Mouse (Mus musculus) liver, embryonic 14.5 days (tissue): ENCODE measurements around the gene Ppfibp1. TPM values are rescaled to one million over a fixed set of nuclear protein-coding genes. Genes with fewer than 3 reads are reported as not detected.

Experiments
- ATAC-seq: fragments of 200-750 bp; cut with Nextera tagmentation; 2 replicates; pipeline ENCODE4 v1.8.0; 2017; ENCODE audit warnings: moderate number of reproducible peaks, mild to moderate bottlenecking, moderate library complexity; ENCODE audit not compliant: insufficient read depth
- DNase-seq, 3 experiments: peaks; one replicate each; pipeline ENCODE4 v3.0.0-alpha.2; 2012 to 2013; ENCODE audit warnings: low read depth in 3 of 3, low spot score in 3 of 3
- H3K27ac ChIP-seq: fragments of 300-500 bp; sonication (generic); 2 replicates; pipeline ENCODE4 v1.5.1; 2014; ENCODE audit warnings: moderate library complexity, mild to moderate bottlenecking, control low read depth, inconsistent platforms
- H3K27me3 ChIP-seq: fragments of 300-500 bp; sonication (generic); 2 replicates; pipeline ENCODE4 v1.6.1; 2014; ENCODE audit warnings: mild to moderate bottlenecking, low read length, moderate library complexity; ENCODE audit not compliant: control insufficient read depth, insufficient read depth
- H3K36me3 ChIP-seq: fragments of 300-500 bp; sonication (generic); replicated peaks from 2 replicates; pipeline ENCODE4 v1.6.1; 2014; ENCODE audit warnings: low read depth; ENCODE audit not compliant: control insufficient read depth, insufficient read depth
- H3K4me1 ChIP-seq, 2 experiments: fragments of 200-500 bp in 1 of 2; fragments of 300-500 bp in 1 of 2; sonication (generic) in 1 of 2; replicated peaks; 2 replicates each; pipeline ENCODE4 v1.6.1; 2012 to 2014; ENCODE audit warnings: antibody characterized with exemption in 1 of 2, inconsistent platforms in 1 of 2, low read length in 1 of 2; ENCODE audit not compliant: control insufficient read depth in 2 of 2, insufficient read depth in 2 of 2
- H3K4me2 ChIP-seq: fragments of 300-500 bp; sonication (generic); 2 replicates; pipeline ENCODE4 v1.6.1; 2014; ENCODE audit warnings: low read depth, mild to moderate bottlenecking, control low read depth, moderate library complexity
- H3K4me3 ChIP-seq, 2 experiments: fragments of 200-500 bp in 1 of 2; fragments of 300-500 bp in 1 of 2; sonication (generic) in 1 of 2; 2 replicates each; pipeline ENCODE4 v1.5.1; 2012 to 2014; ENCODE audit warnings: low read depth in 2 of 2, low read length in 2 of 2, mild to moderate bottlenecking in 2 of 2, control low read depth in 1 of 2, inconsistent platforms in 1 of 2, moderate library complexity in 1 of 2; ENCODE audit not compliant: insufficient read depth in 1 of 2
- H3K9ac ChIP-seq: fragments of 300-500 bp; sonication (generic); replicated peaks from 2 replicates; pipeline ENCODE4 v1.6.1; 2014; ENCODE audit warnings: mild to moderate bottlenecking, control low read depth, moderate library complexity
- H3K9me3 ChIP-seq: fragments of 300-500 bp; sonication (generic); 2 replicates; pipeline ENCODE4 v1.6.1; 2016; ENCODE audit warnings: low read length, mixed read lengths; ENCODE audit not compliant: control insufficient read depth
- CTCF ChIP-seq: IDR thresholded peaks from 2 replicates; pipeline ENCODE4 v1.5.1; 2016; ENCODE audit warnings: antibody characterized with exemption, low read depth, control low read depth
- EP300 ChIP-seq: IDR thresholded peaks from 2 replicates; pipeline ENCODE4 v1.6.1; 2016; ENCODE audit warnings: antibody characterized with exemption, low read depth
- WGBS: fragments of 180-500 bp; shearing (Covaris S2); extraction: QIAGEN DNeasy Blood & Tissue Kit; methylation state at CpG from one replicate; pipeline ENCODE4 v1.1.7; 2014; ENCODE audit not compliant: insufficient replicate concordance; 5-methylcytosine and 5-hydroxymethylcytosine counted together
- polyA plus RNA-seq, 2 experiments: library from polyadenylated mRNA; depleted of rRNA in 1 of 2; stranded (reverse) in 1 of 2; unstranded in 1 of 2; fragments of >200 nt; fragmentation: Nextera tagmentation in 1 of 2; extraction: Ambion mirVana in 1 of 2; gene quantifications; 2 replicates each; pipeline versions ENCODE4 v1.2.1 to v1.2.3; 2012 to 2014

Gene Ppfibp1
- polyA plus RNA-seq, 2 experiments = 5.2 to 9.1 TPM

DNA sequence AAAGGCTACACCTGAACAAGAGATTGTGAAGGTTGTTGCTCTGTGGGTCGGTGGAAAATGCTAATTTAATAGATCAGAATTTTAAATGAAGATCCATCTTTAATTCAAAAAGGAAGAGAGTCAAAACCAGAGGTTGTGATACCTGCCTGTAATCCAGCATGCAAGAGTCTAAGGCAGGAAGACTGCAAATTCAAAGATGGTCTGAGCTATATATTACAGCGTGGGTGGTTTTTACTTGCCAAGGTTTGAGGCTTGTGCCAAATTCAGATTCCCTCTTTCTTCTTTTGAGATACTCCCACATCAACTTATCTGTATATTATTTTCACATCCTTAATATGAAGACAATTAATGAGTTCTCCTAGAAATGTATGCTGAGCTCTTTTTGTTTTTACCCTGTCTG is 140.1 kb downstream of the Ppfibp1 start:
- no peak for ATAC-seq
- Histone ChIP-seq H3K4me3 (no peak overlapping the region), H3K9me3 (no peaks in the 10 kb centered on the region), H3K9ac (no peak overlapping the region), H3K36me3 (no peaks in the 10 kb centered on the region), H3K27me3 (no peaks in the 10 kb centered on the region), H3K4me2 (no peak overlapping the region), H3K27ac (no peak overlapping the region), H3K4me1 (no peaks in the 10 kb centered on the region)
- no peak for TF ChIP-seq CTCF
- no peak for TF ChIP-seq EP300
- DNase-seq = no peak
- WGBS = 65% methylated on average over 2 of the region's 2 CpGs

DNA sequence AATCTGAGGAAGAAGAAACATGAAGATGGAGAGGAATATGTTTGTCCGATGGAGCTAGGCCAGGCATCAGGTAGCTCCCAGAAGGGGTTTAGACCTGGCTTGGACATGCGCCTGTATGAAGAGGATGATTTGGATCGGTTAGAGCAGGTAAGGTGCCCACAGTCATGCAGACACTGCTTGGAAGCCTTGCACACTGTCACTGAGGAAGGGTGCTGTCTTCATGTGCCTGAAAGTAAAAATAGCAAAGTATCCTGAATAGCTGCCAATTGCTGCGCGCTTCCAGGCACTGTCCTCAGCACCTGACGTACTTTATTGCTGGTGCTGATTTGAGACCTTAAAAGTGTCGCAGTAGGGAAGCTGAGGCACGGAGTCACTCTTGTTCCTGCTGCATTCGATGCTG is 141.3 kb downstream of the Ppfibp1 start:
- TF ChIP-seq EP300 = no peak
- TF ChIP-seq CTCF = no peak
- H3K9ac ChIP-seq = no peak overlapping the region
- no peak overlapping the region for H3K4me3 ChIP-seq
- no peak for ATAC-seq
- no peaks in the 10 kb centered on the region for H3K27me3 ChIP-seq
- H3K9me3 ChIP-seq = no peaks in the 10 kb centered on the region
- H3K36me3 ChIP-seq = no peaks in the 10 kb centered on the region
- no peak overlapping the region for H3K27ac ChIP-seq
- WGBS = 81% methylated on average over 9 of the region's 9 CpGs
- no peak overlapping the region for H3K4me2 ChIP-seq
- H3K4me1 ChIP-seq = no peaks in the 10 kb centered on the region
- DNase-seq = no peak

DNA sequence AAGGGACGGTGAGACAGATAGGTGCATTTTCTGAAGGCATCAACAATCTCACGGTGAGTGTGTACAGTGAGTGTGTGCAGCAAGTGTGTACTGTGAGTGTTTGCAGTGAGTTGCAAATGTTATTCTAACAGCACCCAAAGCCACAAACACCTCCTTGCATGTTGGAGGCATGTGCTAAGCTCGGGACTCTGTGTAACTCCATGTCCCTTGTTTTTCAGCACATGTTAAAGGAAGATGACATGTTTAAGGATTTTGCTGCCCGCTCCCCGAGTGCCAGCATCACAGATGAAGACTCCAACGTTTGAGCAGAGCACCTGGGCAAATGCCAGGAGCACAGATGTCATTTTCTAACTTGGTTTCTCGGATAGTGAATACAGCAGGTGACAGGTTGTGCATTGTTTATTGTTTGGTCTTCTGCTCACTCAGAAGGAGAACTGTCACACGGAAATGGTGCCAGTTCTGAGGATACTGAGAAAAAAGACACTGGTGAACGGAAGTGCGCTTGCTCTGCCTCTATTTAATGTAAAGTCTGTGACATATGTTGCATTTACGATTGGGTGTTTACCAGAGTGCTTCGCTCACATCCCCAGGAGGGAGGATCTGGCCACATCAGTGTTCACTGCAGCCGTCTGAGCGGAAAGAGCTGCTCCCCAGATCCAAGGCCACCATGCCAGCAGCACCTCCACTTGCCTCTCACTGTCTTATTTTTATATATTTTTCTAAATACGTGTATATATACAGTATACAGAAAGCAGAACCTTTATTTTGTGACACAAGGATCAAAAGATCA is 142.0 kb downstream of the Ppfibp1 start:
- no peak for DNase-seq

DNA sequence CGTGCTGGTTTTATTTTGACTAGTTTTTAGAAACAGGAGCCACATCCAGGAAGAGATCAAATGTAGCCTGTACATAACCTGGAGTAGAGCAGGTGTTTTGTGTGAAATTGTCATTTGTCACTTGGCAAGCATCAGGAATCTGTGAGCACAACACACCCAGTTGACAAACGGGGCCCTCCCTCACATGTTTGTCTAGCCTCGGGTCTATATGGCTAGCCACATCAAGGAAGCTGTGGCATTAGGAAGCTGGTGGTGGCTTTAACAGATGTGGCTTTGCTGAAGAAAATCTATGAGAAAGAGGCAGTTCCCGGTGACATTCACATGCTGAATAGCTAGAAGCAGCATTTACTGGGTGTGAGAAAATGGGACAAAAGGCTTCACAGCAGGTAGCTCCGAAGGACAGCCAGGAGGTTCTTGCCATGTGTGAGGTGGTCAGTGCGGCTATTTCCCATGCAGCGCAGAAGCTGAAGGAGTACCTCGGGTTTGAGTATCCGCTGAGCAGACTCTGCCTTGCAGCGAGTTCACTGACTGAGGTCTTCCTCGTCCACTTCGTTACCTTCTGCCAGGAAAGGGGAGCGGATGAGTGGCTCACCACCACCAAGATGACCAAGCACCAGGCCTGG is 144.1 kb downstream of the Ppfibp1 start, which contains the start of gene Rep15:
Gene Rep15, plus strand, starts transcription at position 282 of the 623 bp plus-strand sequence.
- Histone ChIP-seq H3K4me2 (no peak within 1 kb of the TSS), H3K9me3 (no peaks in the 10 kb centered on the region), H3K36me3 (no peaks in the 10 kb centered on the region), H3K27ac (no peak within 1 kb of the TSS), H3K9ac (no peak within 1 kb of the TSS), H3K27me3 (no peaks in the 10 kb centered on the region), H3K4me1 (no peaks in the 10 kb centered on the region), H3K4me3 (no peak within 1 kb of the TSS)
- no peak for ATAC-seq
- WGBS = 57% methylated on average over 13 of the region's 13 CpGs
- no peak for TF ChIP-seq EP300
- no peak for TF ChIP-seq CTCF
- DNase-seq = no peak

More for the DNA sequence above, 142.0 kb downstream of the Ppfibp1 start:
- TF ChIP-seq CTCF = no peak
- TF ChIP-seq EP300 = no peak
- no peaks in the 10 kb centered on the region for H3K36me3 ChIP-seq
- no peaks in the 10 kb centered on the region for H3K4me1 ChIP-seq
- H3K9ac ChIP-seq = no peak overlapping the region
- no peak overlapping the region for H3K27ac ChIP-seq
- no peak for ATAC-seq
- no peaks in the 10 kb centered on the region for H3K9me3 ChIP-seq
- no peak overlapping the region for H3K4me2 ChIP-seq
- no peaks in the 10 kb centered on the region for H3K27me3 ChIP-seq
- WGBS = 67% methylated on average over 15 of the region's 15 CpGs
- no peak overlapping the region for H3K4me3 ChIP-seq
